Mouse (Mus musculus): ENCODE measurements at regions not wholly inside any gene's neighbourhood (a gene's known extent, or its start where the extent isn't known, plus 50 kb on each side); places are given as distances from the start of the nearest gene placed in this dataset.

- no peak for DNase-seq (ENCODE audit: low spot score)
Observed at GRCm38 (mm10) chr6:135627928-135628327, 265.6 kb downstream of the Emp1 start.

DNA sequence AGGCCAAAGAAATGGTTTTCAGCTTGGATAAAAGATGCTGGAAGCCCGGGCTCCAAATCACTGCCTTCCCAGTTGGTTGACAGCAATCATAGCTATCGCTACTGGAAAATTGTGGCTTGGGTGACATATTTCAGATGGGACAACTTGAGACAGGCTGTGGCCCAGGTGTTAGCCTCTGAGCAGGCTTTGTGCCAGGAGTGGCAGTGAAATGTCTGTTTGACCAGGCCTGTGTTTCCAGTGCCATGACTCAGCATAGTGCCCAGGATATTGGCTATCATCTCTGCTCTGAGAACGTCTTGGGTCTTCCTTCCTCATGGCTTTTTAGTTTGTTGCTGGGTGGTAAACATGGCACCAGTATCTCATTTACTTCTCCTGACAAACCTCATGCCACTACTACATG, 266.9 kb downstream of the Emp1 start:
- DNase-seq (ENCODE audit: low spot score), result no peak

DNA sequence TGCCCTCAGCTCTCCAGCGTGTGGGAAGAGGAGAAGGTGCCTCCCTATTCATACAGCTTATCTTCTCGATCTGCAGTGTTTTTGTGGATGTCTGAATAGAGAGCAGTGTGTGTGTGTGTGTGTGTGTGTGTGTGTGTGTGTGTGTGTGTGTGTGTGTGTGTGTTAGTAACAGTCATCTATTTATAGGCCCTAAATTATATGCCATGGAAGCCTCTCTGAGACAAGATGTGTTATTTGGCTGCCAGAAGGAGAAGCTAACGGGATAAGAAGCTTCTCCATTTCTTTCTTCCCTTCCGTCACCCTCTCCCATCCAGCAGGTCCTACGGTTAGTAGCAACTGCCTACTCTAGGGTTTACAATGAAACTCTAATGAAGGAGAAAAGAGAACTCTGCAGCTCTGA, 270.3 kb downstream of the Emp1 start:
- DNase-seq (ENCODE audit: low spot score), result no peak

DNA sequence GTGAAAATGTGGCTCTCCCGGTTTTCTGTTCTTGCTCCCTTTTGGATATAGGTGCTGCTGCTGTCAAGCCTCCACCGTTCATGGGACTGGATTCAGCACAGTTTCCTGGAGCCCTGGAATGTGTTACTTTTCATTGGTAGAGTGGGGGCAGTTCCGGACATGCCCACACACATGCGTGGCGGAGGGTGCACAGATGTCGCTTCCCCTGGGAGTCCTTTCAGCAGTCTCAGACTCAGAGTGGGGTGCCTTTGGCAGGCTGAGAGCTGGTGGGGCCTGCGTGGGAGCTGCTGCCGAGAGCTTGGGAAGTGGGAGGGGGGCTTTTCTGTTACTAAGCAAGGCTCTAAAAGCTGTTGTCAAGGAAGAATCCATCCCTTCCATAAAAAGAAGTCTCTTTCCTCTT, 274.3 kb downstream of the Emp1 start:
- no peak for DNase-seq (ENCODE audit: low spot score)

- DNase-seq (ENCODE audit: low spot score), result no peak
Observed at GRCm38 (mm10) chr6:135642711-135643110, 280.4 kb downstream of the Emp1 start.

GRCm38 (mm10) chr6:135646177-135646576, 283.8 kb downstream of the Emp1 start:
- DNase-seq (ENCODE audit: low spot score), result no peak

DNA sequence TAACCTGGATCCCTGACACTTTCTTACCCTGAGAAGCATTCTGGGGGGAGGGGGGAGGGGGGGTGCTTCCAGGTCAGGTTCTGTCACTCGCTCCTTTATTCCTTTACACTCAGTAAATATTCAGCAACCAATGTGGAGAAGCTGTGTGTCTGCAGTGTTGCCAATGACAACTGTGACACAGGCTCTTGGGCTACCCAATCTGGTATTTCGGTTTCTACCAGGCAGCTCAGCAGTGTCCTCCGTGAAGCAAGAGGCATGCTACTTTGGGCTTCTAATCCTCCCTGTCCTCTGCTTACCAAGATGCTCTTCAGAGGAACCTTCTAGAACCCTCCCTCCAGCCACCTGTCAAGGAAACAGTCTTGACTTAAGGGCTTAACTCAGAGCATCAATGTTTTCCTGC, 290.7 kb downstream of the Emp1 start:
- no peak for DNase-seq (ENCODE audit: low spot score)

DNA sequence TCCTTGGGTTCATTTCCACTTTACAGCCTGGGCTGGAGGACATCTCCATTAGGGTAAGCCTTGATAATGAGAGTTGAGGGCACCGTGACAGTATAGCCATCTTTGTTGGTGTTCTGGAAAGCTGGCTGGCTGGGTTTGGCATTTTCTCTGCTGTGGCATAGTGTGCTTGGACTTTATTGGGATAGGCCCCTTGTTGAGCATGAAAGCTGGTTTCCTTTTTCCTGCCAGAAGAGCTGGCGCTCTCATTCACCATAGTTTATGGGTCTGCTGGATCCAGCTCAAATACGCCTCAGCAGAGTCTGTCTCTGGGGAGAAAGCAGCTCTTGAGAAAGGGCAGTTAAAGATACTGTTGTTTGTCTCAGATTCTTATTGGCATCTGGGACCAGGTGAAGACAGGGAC, 300.0 kb downstream of the Emp1 start:
- no peak for DNase-seq (ENCODE audit: low spot score)

- no peak for DNase-seq (ENCODE audit: low spot score)
Observed at GRCm38 (mm10) chr6:135662801-135663537, 300.6 kb downstream of the Emp1 start.
